Mouse (Mus musculus): ENCODE measurements around the gene Ccdc146.

Gene Ccdc146

GRCm38 (mm10) chr5:21424614-21425602 is at the start of gene Ccdc146, which contains the start of gene Fam185a:
TSS of gene Ccdc146 (minus strand) at chr5:21424677.
TSS of gene Fam185a (plus strand) at chr5:21424958.
- in situ Hi-C loops (cut with MboI; ENCODE audit: low sequenced_read_pairs) = no loop called here

- in situ Hi-C loops (cut with MboI; ENCODE audit: low sequenced_read_pairs) = no loop called here
Measured at GRCm38 (mm10) chr5:21468100-21468499, 43.6 kb upstream of the Ccdc146 start.

GRCm38 (mm10) chr5:21467387-21467786 is 42.9 kb upstream of the Ccdc146 start:
- in situ Hi-C loops (cut with MboI; ENCODE audit: low sequenced_read_pairs) = no loop called here

GRCm38 (mm10) chr5:21440833-21441530 is 16.5 kb upstream of the Ccdc146 start:
- in situ Hi-C loops (cut with MboI; ENCODE audit: low sequenced_read_pairs) = loop anchor here (10.0 kb wide), 1 partner anchor 144 kb away; no protein-coding TSS in a partner anchor

GRCm38 (mm10) chr5:21439446-21440110 is 15.1 kb upstream of the Ccdc146 start:
- in situ Hi-C loops (cut with MboI; ENCODE audit: low sequenced_read_pairs) = loop anchor here (10.0 kb wide), 1 partner anchor 145 kb away; no protein-coding TSS in a partner anchor

GRCm38 (mm10) chr5:21438428-21438827 is 14.0 kb upstream of the Ccdc146 start:
- in situ Hi-C loops (cut with MboI; ENCODE audit: low sequenced_read_pairs) = no loop called here

- in situ Hi-C loops (cut with MboI; ENCODE audit: low sequenced_read_pairs) = no loop called here
Measured at GRCm38 (mm10) chr5:21436471-21436975, 12.0 kb upstream of the Ccdc146 start.

GRCm38 (mm10) chr5:21434148-21434929 is 9.9 kb upstream of the Ccdc146 start:
- in situ Hi-C loops (cut with MboI; ENCODE audit: low sequenced_read_pairs) = no loop called here

GRCm38 (mm10) chr5:21426666-21427065 is 2.2 kb upstream of the Ccdc146 start:
- in situ Hi-C loops (cut with MboI; ENCODE audit: low sequenced_read_pairs) = no loop called here

- in situ Hi-C loops (cut with MboI; ENCODE audit: low sequenced_read_pairs) = no loop called here
Measured at GRCm38 (mm10) chr5:21420609-21421008, 3.9 kb downstream of the Ccdc146 start.

GRCm38 (mm10) chr5:21418613-21419012 is 5.9 kb downstream of the Ccdc146 start:
- in situ Hi-C loops (cut with MboI; ENCODE audit: low sequenced_read_pairs) = loop anchor here (10.0 kb wide), 1 partner anchor 94 kb away; no protein-coding TSS in a partner anchor

- in situ Hi-C loops (cut with MboI; ENCODE audit: low sequenced_read_pairs) = loop anchor here (10.0 kb wide), 1 partner anchor 89 kb away; no protein-coding TSS in a partner anchor
Measured at GRCm38 (mm10) chr5:21414116-21414820, 10.2 kb downstream of the Ccdc146 start.

- in situ Hi-C loops (cut with MboI; ENCODE audit: low sequenced_read_pairs) = loop anchor here (10.0 kb wide), 1 partner anchor 89 kb away; no protein-coding TSS in a partner anchor
Measured at GRCm38 (mm10) chr5:21413322-21413721, 11.2 kb downstream of the Ccdc146 start.

GRCm38 (mm10) chr5:21412056-21412455 is 12.4 kb downstream of the Ccdc146 start:
- in situ Hi-C loops (cut with MboI; ENCODE audit: low sequenced_read_pairs) = loop anchor here (10.0 kb wide), 1 partner anchor 87 kb away; no protein-coding TSS in a partner anchor

- in situ Hi-C loops (cut with MboI; ENCODE audit: low sequenced_read_pairs) = loop anchor here (10.0 kb wide), 1 partner anchor 86 kb away; no protein-coding TSS in a partner anchor
Measured at GRCm38 (mm10) chr5:21411261-21411666, 13.2 kb downstream of the Ccdc146 start.

GRCm38 (mm10) chr5:21395205-21395840 is 29.2 kb downstream of the Ccdc146 start:
- in situ Hi-C loops (cut with MboI; ENCODE audit: low sequenced_read_pairs) = no loop called here

- in situ Hi-C loops (cut with MboI; ENCODE audit: low sequenced_read_pairs) = no loop called here
Measured at GRCm38 (mm10) chr5:21394562-21394961, 29.9 kb downstream of the Ccdc146 start.

- in situ Hi-C loops (cut with MboI; ENCODE audit: low sequenced_read_pairs) = no loop called here
Measured at GRCm38 (mm10) chr5:21391616-21392384, 32.7 kb downstream of the Ccdc146 start.
